Mouse (Mus musculus) spleen, postnatal 4 days (tissue): ENCODE data around the gene Med15.
"Not testable (repeated sequence)": the region's sequence is repeated elsewhere in the genome, so short reads cannot be mapped to it uniquely, and the experiment has no call there.

Experiments
- DNase-seq, 2 experiments: peaks; one replicate each; pipeline ENCODE4 v3.0.0; 2022; ENCODE audit warnings: low spot score in 2 of 2

The Med15 gene

DNA sequence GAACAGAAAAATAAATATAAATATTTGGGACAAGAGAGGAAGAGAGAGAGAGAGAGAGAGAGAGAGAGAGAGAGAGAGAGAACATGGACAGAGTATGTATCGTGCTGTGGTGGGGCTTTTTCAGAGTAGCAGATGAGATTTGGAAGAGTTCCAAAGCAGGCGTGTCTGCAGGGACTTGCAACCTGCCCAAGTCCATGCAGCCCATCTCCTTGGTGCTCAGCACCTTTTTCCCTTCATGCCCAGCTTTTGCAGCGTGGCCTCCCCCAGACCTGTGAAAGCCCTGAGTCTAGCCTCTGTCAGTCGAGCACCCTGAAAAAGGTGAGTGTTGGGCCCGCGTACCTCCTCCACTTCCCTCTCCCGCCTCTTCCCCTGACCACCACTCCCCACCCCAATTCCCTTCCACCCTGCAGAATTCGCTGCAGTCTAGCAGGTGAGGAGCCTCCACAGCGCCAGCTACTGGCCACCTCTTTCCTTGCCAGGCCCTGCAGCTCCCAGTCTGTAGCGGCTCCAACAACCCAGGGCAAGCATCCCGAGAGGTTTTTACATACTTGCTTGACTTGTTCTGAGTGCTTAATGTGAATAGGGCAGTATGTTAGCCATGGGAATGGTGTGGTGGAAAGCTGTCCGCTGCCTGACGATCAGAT lies 114.6 kb downstream of the Med15 start:
- peak; percentile 68 to 86 for DNase-seq

DNA sequence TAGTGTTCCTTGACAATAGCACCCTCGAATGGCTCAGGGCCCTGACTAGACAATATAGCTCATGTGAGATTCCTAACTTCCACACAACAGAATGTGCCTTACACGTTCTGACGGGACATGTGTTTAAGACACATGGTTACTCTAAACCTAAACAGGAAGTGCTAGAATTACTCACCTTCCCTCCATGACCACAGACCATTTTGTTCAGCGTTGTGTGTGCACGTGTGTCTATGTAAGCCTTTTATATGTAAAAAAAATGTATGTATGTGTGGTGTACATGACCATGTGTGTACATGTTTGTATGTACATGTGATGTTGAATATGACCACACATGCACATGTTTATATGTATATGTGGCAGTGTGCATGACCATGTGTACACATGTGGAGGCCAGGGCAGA lies 116.5 kb downstream of the Med15 start:
- DNase-seq = no peak

DNA sequence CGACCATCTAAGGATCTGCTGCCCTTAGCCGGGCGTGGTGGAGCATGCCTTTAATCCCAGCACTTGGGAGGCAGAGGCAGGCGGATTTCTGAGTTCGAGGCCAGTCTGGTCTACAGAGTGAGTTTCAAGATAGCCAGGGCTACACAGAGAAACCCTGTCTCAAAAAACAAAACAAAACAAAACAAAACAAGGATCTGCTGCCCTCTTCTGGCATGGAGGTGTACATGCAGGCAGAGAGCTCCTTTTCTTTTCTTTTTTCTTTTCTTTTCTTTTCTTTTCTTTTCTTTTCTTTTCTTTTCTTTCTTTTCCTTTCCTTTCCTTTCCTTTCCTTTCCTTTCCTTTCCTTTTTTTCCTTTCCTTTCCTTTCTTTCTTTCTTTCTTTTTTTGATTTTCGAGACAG lies 118.0 kb downstream of the Med15 start:
- not testable (repeated sequence) for DNase-seq

GRCm38 (mm10) chr16:17611383-17611782 lies 121.3 kb downstream of the Med15 start:
- no peak for DNase-seq

DNA sequence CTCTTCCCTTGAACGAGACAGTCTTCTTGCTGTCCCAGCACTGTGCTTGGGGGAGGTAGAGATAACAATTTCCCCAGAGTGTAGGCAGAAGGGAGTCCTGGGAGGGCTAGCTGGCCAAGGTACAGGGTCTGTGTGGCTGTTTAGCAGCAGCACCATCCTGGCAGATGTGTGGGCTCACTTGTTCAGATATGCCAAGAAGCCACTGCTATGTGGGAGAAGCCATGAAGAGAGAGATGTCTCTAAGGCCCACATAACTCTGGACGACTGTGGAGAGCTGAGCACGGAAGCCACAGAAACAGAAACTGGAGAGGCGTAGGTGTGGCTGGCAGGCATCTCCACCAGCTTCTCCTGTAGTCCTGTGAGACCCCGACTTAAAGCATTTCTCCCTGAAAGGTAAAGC lies 127.0 kb downstream of the Med15 start:
- DNase-seq = no peak

- no peak for DNase-seq
These were observed 127.8 kb downstream of the Med15 start for GRCm38 (mm10) chr16:17604941-17605340.
